Comparison of ENCODE assay signal across 22 mouse cellular contexts in genomic region chr2:128859861-128860260, GRCm38 (mm10). TPM values are rescaled to one million over a fixed set of nuclear protein-coding genes. Genes with fewer than 3 reads are reported as not detected.
DNase-seq lines count a peak whose midpoint lies in the region; ATAC-seq and TF ChIP-seq lines count a peak whose summit lies in the region.
"Had no signal": no experiment of that assay in that cellular context is flagged by ENCODE, and none has a peak within 500 bp of the region (broad histone marks: within the 10 kb centered on the region; RNA-seq: fewer than 3 reads in every experiment).

No protein-coding gene starts in this region.

- H3K4me2 ChIP-seq in embryonic facial prominence, embryonic 14.5 days (ENCODE audit: low read depth, low read length): no peak overlapping the region
- H3K4me2 ChIP-seq in lung, embryonic 14.5 days: no peak overlapping the region
- no peak overlapping the region for H3K4me2 ChIP-seq in stomach, embryonic 15.5 days
- H3K4me2 ChIP-seq: embryonic facial prominence, embryonic 13.5 days; heart, embryonic 12.5 days; hindbrain, embryonic 12.5 days; liver, embryonic 11.5 days had no signal

- WGBS in embryonic facial prominence, embryonic 14.5 days: 77% methylated on average over 3 of the region's 3 CpGs
- 87% methylated on average over 3 of the region's 3 CpGs for WGBS in embryonic facial prominence, embryonic 10.5 days
- WGBS in lung, embryonic 14.5 days: 37% methylated on average over 3 of the region's 3 CpGs
- WGBS in stomach, embryonic 15.5 days: 47% methylated on average over 3 of the region's 3 CpGs

- peaks cover 13% of the 10 kb centered on the region; the same call in 1 of the 2 replicates for H3K27me3 ChIP-seq in embryonic facial prominence, embryonic 14.5 days (replicated peaks; ENCODE audit: control insufficient read depth, insufficient read depth, low read length)
- H3K27me3 ChIP-seq in embryonic facial prominence, embryonic 10.5 days (replicated peaks; ENCODE audit: low read depth, poor library complexity, severe bottlenecking): peaks cover 32% of the 10 kb centered on the region
- H3K27me3 ChIP-seq in lung, embryonic 14.5 days (ENCODE audit: insufficient read depth, low read length): peaks cover 6% of the 10 kb centered on the region; the same call in 1 of the 2 replicates
- 0 out of 2 replicates have a peak, but pooled peaks cover 6% of the 10 kb centered on the region for H3K27me3 ChIP-seq in stomach, embryonic 15.5 days (replicated peaks)

- H3K27ac ChIP-seq in embryonic facial prominence, embryonic 14.5 days (replicated peaks; ENCODE audit: low read depth, low read length): no peak overlapping the region
- H3K27ac ChIP-seq in embryonic facial prominence, embryonic 10.5 days (replicated peaks): no peak overlapping the region
- H3K27ac ChIP-seq in lung, embryonic 14.5 days (ENCODE audit: low read depth): no peak overlapping the region
- H3K27ac ChIP-seq in stomach, embryonic 15.5 days: no peak overlapping the region
- H3K27ac ChIP-seq: embryonic facial prominence, embryonic 13.5 days; hindbrain, embryonic 12.5 days; left cerebral cortex, adult 2 months; macrophage; midbrain, embryonic 10.5 days had no signal

- no peaks in the 10 kb centered on the region for H3K36me3 ChIP-seq in embryonic facial prominence, embryonic 14.5 days (ENCODE audit: control insufficient read depth, insufficient read depth, low read length)
- H3K36me3 ChIP-seq in embryonic facial prominence, embryonic 10.5 days (replicated peaks): peaks cover 2% of the 10 kb centered on the region; the same call in 1 of the 2 replicates
- H3K36me3 ChIP-seq in lung, embryonic 14.5 days (ENCODE audit: insufficient read depth): no peaks in the 10 kb centered on the region
- H3K36me3 ChIP-seq in stomach, embryonic 15.5 days: no peaks in the 10 kb centered on the region
- H3K36me3 ChIP-seq: hindbrain, embryonic 12.5 days; midbrain, embryonic 10.5 days had no signal

- ATAC-seq in embryonic facial prominence, embryonic 14.5 days (ENCODE audit: low read depth): no peak
- peak; percentile 60; the same call in 1 of the 2 replicates for ATAC-seq in lung, embryonic 14.5 days (ENCODE audit: insufficient read depth)
- ATAC-seq in stomach, embryonic 15.5 days (ENCODE audit: insufficient read depth, low FRiP score, low read depth): peak; percentile 37; the same call in 1 of the 2 replicates

- H3K4me3 ChIP-seq in embryonic facial prominence, embryonic 14.5 days (ENCODE audit: low read depth, low read length): no peak overlapping the region
- H3K4me3 ChIP-seq in embryonic facial prominence, embryonic 10.5 days: no peak overlapping the region
- no peak overlapping the region for H3K4me3 ChIP-seq in lung, embryonic 14.5 days (ENCODE audit: low read depth, low read length)
- no peak overlapping the region for H3K4me3 ChIP-seq in stomach, embryonic 15.5 days (replicated peaks)
- H3K4me3 ChIP-seq: embryonic facial prominence, embryonic 13.5 days; heart, embryonic 12.5 days; hindbrain, embryonic 12.5 days; left cerebral cortex, adult 2 months; midbrain, embryonic 10.5 days had no signal

- no peak for TF ChIP-seq CTCF in lung, embryonic 14.5 days (IDR thresholded peaks at IDR 0.05; ENCODE audit: low read depth)

- intact Hi-C loops in gastrocnemius, postnatal 14 days (cut with DNase I; ENCODE audit: low total_unique reads): no loop called here

- peak; percentile 21 for DNase-seq in embryonic facial prominence, embryonic 14.5 days (ENCODE audit: low spot score)
- no peak for DNase-seq in embryonic facial prominence, embryonic 10.5 days (ENCODE audit: low spot score)
- DNase-seq in lung, adult 18-20 months: peak; percentile 17 to 37
- no peak for DNase-seq in lung, postnatal 25 days (ENCODE audit: low spot score)
- DNase-seq in lung, embryonic 14.5 days: peak; percentile 81
- DNase-seq in kidney, adult 8-10 months: no peak
- no peak for DNase-seq in gastrocnemius, postnatal 14 days
- DNase-seq: adrenal gland, adult 2 months; cerebellum, adult 9-10 months; heart, postnatal 14 days; kidney, postnatal 36 days; thymus, adult 2 months had no signal

- no peak overlapping the region for H3K9ac ChIP-seq in embryonic facial prominence, embryonic 14.5 days (ENCODE audit: low read depth, low read length)
- no peak overlapping the region for H3K9ac ChIP-seq in lung, embryonic 14.5 days
- no peak overlapping the region for H3K9ac ChIP-seq in stomach, embryonic 15.5 days
- H3K9ac ChIP-seq: embryonic facial prominence, embryonic 13.5 days; heart, embryonic 12.5 days; hindbrain, embryonic 12.5 days had no signal

- no peaks in the 10 kb centered on the region for H3K9me3 ChIP-seq in embryonic facial prominence, embryonic 14.5 days (ENCODE audit: control insufficient read depth, low read length)
- no peaks in the 10 kb centered on the region for H3K9me3 ChIP-seq in embryonic facial prominence, embryonic 10.5 days
- no peaks in the 10 kb centered on the region; the same call in 1 of the 2 replicates for H3K9me3 ChIP-seq in lung, embryonic 14.5 days (ENCODE audit: low read depth, low read length)
- no peaks in the 10 kb centered on the region for H3K9me3 ChIP-seq in stomach, embryonic 15.5 days
- H3K9me3 ChIP-seq: G1E; heart, embryonic 12.5 days; hindbrain, embryonic 12.5 days; midbrain, embryonic 10.5 days had no signal

- H3K4me1 ChIP-seq in embryonic facial prominence, embryonic 14.5 days (ENCODE audit: control insufficient read depth, insufficient read depth, low read length): no peaks in the 10 kb centered on the region; the same call in 1 of the 2 replicates
- peaks cover 12% of the 10 kb centered on the region for H3K4me1 ChIP-seq in embryonic facial prominence, embryonic 10.5 days
- no peaks in the 10 kb centered on the region for H3K4me1 ChIP-seq in lung, embryonic 14.5 days (ENCODE audit: insufficient read depth)
- peaks cover under 1% of the 10 kb centered on the region; the same call in 1 of the 2 replicates for H3K4me1 ChIP-seq in stomach, embryonic 15.5 days

RNA-seq across cellular contexts. Expression of gene Fbln7, which starts 2.9 kb away (rescaled TPM):
- polyA plus RNA-seq in embryonic facial prominence, embryonic 14.5 days (2014; fragmentation: Nextera tagmentation; extraction: Ambion mirVana): 9.1 and 9.8 TPM in 2 replicates
- 1.8 and 2.1 TPM in 2 replicates for polyA plus RNA-seq in embryonic facial prominence, embryonic 10.5 days (2016; fragmentation: Nextera tagmentation; extraction: Ambion mirVana)
- polyA plus RNA-seq in lung, embryonic 14.5 days (2014; fragmentation: Nextera tagmentation; extraction: Ambion mirVana): 7.5 and 9.1 TPM in 2 replicates
- 4.7 and 4.8 TPM in 2 replicates for polyA plus RNA-seq in stomach, embryonic 15.5 days (2015; fragmentation: Nextera tagmentation; extraction: Ambion mirVana)
- 10 to 100 TPM; 10.3 to 10.5 TPM for total RNA-seq in gastrocnemius, postnatal 14 days (2021)
- total RNA-seq: monocyte, adult 5-6 weeks had no signal
- polyA plus RNA-seq: G1E, macrophage had no signal

RNA-seq across cellular contexts. Expression of gene Tmem87b, which starts 41.9 kb away (rescaled TPM):
- polyA plus RNA-seq in embryonic facial prominence, embryonic 14.5 days (2014; fragmentation: Nextera tagmentation; extraction: Ambion mirVana): 26.8 and 28.4 TPM in 2 replicates
- 29.7 TPM in 2 replicates for polyA plus RNA-seq in embryonic facial prominence, embryonic 10.5 days (2016; fragmentation: Nextera tagmentation; extraction: Ambion mirVana)
- polyA plus RNA-seq in lung, embryonic 14.5 days (2014; fragmentation: Nextera tagmentation; extraction: Ambion mirVana): 29.5 and 30.2 TPM in 2 replicates
- polyA plus RNA-seq in stomach, embryonic 15.5 days (2015; fragmentation: Nextera tagmentation; extraction: Ambion mirVana): 33.9 and 35.5 TPM in 2 replicates
- 10 to 100 TPM; 13.0 to 13.3 TPM for total RNA-seq in gastrocnemius, postnatal 14 days (2021)

Comparison
In these comparisons a context has a peak if more than half of its experiments do, and no peak if none do; other contexts are left out.
1. DNase-seq: peak in embryonic facial prominence, embryonic 14.5 days (single experiment), lung, adult 18-20 months (2 of 2) and lung, embryonic 14.5 days (single experiment); none in embryonic facial prominence, embryonic 10.5 days (single experiment), lung, postnatal 25 days (single experiment), kidney, adult 8-10 months (0 of 2) and gastrocnemius, postnatal 14 days (single experiment).